Mouse (Mus musculus) large intestine, adult 2 months (tissue): ENCODE results near the gene Znfx1. TPM values are rescaled to one million over a fixed set of nuclear protein-coding genes. Genes with fewer than 3 reads are reported as not detected.

Experiments used
- DNase-seq: peaks from one replicate; pipeline ENCODE4 v3.0.0-alpha.2; 2012; ENCODE audit warnings: low read depth, low spot score
- WGBS: fragments of 180-500 bp; shearing (Covaris S2); methylation state at CpG from one replicate; pipeline ENCODE4 v1.1.7; 2018; 5-methylcytosine and 5-hydroxymethylcytosine counted together
- polyA plus RNA-seq: library from polyadenylated mRNA; depleted of rRNA; stranded (reverse); fragments of >200 nt; gene quantifications from 2 replicates; pipeline ENCODE4 v1.2.3, GENCODE M21; 2012; rRNA removed

The Znfx1 gene
- polyA plus RNA-seq, 1 experiment, result 28.5 TPM

GRCm38 (mm10) chr2:167006355-167006754 is 56.5 kb downstream of the Znfx1 start:
- no peak for DNase-seq
- WGBS, result 87% methylated on average over 2 of the region's 2 CpGs

- 37% methylated on average over 8 of the region's 8 CpGs for WGBS
- DNase-seq, result no peak
Measured at GRCm38 (mm10) chr2:167004099-167004854, 58.5 kb downstream of the Znfx1 start.

GRCm38 (mm10) chr2:167001486-167001885 is 61.3 kb downstream of the Znfx1 start:
- 74% methylated on average over 9 of the region's 9 CpGs for WGBS
- no peak for DNase-seq

- WGBS, result 34% methylated on average over 8 of the region's 8 CpGs
- DNase-seq, result no peak
Measured at GRCm38 (mm10) chr2:166996533-166996894, 66.3 kb downstream of the Znfx1 start.

- DNase-seq, result peak; percentile 88
- under 1% methylated on average over 87 of the region's 88 CpGs for WGBS
Measured at GRCm38 (mm10) chr2:166995796-166996532, 66.9 kb downstream of the Znfx1 start, which contains the start of gene Stau1. Stau1 (minus strand) TSS chr2:166996299.

GRCm38 (mm10) chr2:166995021-166995795 is 67.6 kb downstream of the Znfx1 start:
- no peak for DNase-seq
- under 1% methylated on average over 28 of the region's 28 CpGs for WGBS

- DNase-seq, result no peak
Measured at GRCm38 (mm10) chr2:166991945-166992344, 70.9 kb downstream of the Znfx1 start.

- 66% methylated on average over 7 of the region's 7 CpGs for WGBS
- no peak for DNase-seq
Measured at GRCm38 (mm10) chr2:166990861-166991260, 72.0 kb downstream of the Znfx1 start.

Other genes with a start within 250 kb of the Znfx1 start
- gene Cse1l, start 157.0 kb downstream of the Znfx1 start, polyA plus RNA-seq, result 13.7 and 13.8 TPM in 2 replicates
- gene Stau1, start 66.7 kb downstream of the Znfx1 start, polyA plus RNA-seq, result 20.5 and 24.6 TPM in 2 replicates
- 14.1 and 19.7 TPM in 2 replicates for gene Ddx27, start 47.8 kb downstream of the Znfx1 start, polyA plus RNA-seq
- gene Kcnb1, start 127.1 kb upstream of the Znfx1 start, polyA plus RNA-seq, result 2.5 and 3.5 TPM in 2 replicates
- gene Ptgis, start 177.6 kb upstream of the Znfx1 start, polyA plus RNA-seq, result 7.3 and 8.6 TPM in 2 replicates